Mouse (Mus musculus): ENCODE measurements at regions not wholly inside any gene's neighbourhood (a gene's known extent, or its start where the extent isn't known, plus 50 kb on each side); places are given as distances from the start of the nearest gene placed in this dataset.

- no peak for TF ChIP-seq CTCF (IDR thresholded peaks at IDR 0.05; ENCODE audit: low read depth)
- TF ChIP-seq EP300 (IDR thresholded peaks at IDR 0.05; ENCODE audit: low read depth) = no peak
These were observed 109.6 kb upstream of the Phactr1 start for GRCm38 (mm10) chr13:42570600-42571348.

Data from liver, embryonic 14.5 days (tissue).